Mouse (Mus musculus) small intestine, adult 10 weeks (tissue): ENCODE data around the gene D130040H23Rik. TPM values are rescaled to one million over a fixed set of nuclear protein-coding genes. Genes with fewer than 3 reads are reported as not detected.

Experiments
- polyA plus RNA-seq: library from polyadenylated mRNA; stranded (reverse); fragments of 350-450 nt; fragmentation: Illumina TruSeq; extraction: RNeasy Lipid Tissue Mini Kit (QIAGEN cat#74804); gene quantifications from one replicate; pipeline ENCODE4 v1.2.3, GENCODE M21; 2014; ENCODE audit warnings: low replicate concordance

Gene D130040H23Rik
- polyA plus RNA-seq: 5.9 TPM

GRCm38 (mm10) chr8:69270386-69271202 is at the start of gene D130040H23Rik:
Gene D130040H23Rik (plus strand): TSS chr8:69271080.

Other genes starting within 250 kb of the D130040H23Rik start
- gene Zfp930, start 62.0 kb upstream of the D130040H23Rik start, polyA plus RNA-seq: 73.9 TPM
- not detected for gene Gm9495, start 182.5 kb downstream of the D130040H23Rik start, polyA plus RNA-seq